Mouse (Mus musculus) intestine, embryonic 16.5 days (tissue): Measurements from ENCODE around the gene Tnrc6b. TPM values are rescaled to one million over a fixed set of nuclear protein-coding genes. Genes with fewer than 3 reads are reported as not detected.
"Not testable (repeated sequence)": the region's sequence is repeated elsewhere in the genome, so short reads cannot be mapped to it uniquely, and the experiment has no call there.

ENCODE experiments used
- ATAC-seq: fragments of 200-750 bp; cut with Nextera tagmentation; 2 replicates; pipeline ENCODE4 v1.8.0; 2017; ENCODE audit warnings: moderate TSS enrichment, moderate library complexity
- H3K27ac ChIP-seq: fragments of 300-500 bp; sonication (generic); 2 replicates; pipeline ENCODE4 v1.5.1; 2014; ENCODE audit warnings: mild to moderate bottlenecking, low read length
- H3K27me3 ChIP-seq: fragments of 300-500 bp; sonication (generic); replicated peaks from 2 replicates; pipeline ENCODE4 v1.6.1; 2014; ENCODE audit warnings: low read length, control low read depth, mixed read lengths; ENCODE audit not compliant: control insufficient read depth, insufficient read depth
- H3K36me3 ChIP-seq: fragments of 300-500 bp; sonication (generic); 2 replicates; pipeline ENCODE4 v1.6.1; 2014; ENCODE audit warnings: low read length, control low read depth; ENCODE audit not compliant: control insufficient read depth, insufficient read depth
- H3K4me1 ChIP-seq: fragments of 300-500 bp; sonication (generic); 2 replicates; pipeline ENCODE4 v1.6.1; 2014; ENCODE audit warnings: low read length, control low read depth, mixed read lengths; ENCODE audit not compliant: control insufficient read depth, insufficient read depth
- H3K4me2 ChIP-seq: fragments of 300-500 bp; sonication (generic); 2 replicates; pipeline ENCODE4 v1.6.1; 2014; ENCODE audit warnings: low read depth, low read length, control low read depth
- H3K4me3 ChIP-seq: fragments of 300-500 bp; sonication (generic); 2 replicates; pipeline ENCODE4 v1.5.1; 2014; ENCODE audit warnings: mild to moderate bottlenecking, low read length
- H3K9ac ChIP-seq: fragments of 300-500 bp; sonication (generic); 2 replicates; pipeline ENCODE4 v1.6.1; 2014; ENCODE audit warnings: low read depth, low read length
- H3K9me3 ChIP-seq: fragments of 300-500 bp; sonication (generic); 2 replicates; pipeline ENCODE4 v1.6.1; 2016; ENCODE audit warnings: low read length, control low read depth; ENCODE audit not compliant: control insufficient read depth
- WGBS: fragments of 180-500 bp; shearing (Covaris S2); extraction: QIAGEN DNeasy Blood & Tissue Kit; methylation state at CpG from one replicate; pipeline ENCODE4 v1.1.7; 2014; 5-methylcytosine and 5-hydroxymethylcytosine counted together
- polyA plus RNA-seq: library from polyadenylated mRNA; unstranded; fragments of >200 nt; fragmentation: Nextera tagmentation; extraction: Ambion mirVana; gene quantifications from 2 replicates; pipeline ENCODE4 v1.2.1, GENCODE M21; 2015

Gene Tnrc6b
- polyA plus RNA-seq, 1 experiment from 2014 or later, result 18.0 TPM

DNA sequence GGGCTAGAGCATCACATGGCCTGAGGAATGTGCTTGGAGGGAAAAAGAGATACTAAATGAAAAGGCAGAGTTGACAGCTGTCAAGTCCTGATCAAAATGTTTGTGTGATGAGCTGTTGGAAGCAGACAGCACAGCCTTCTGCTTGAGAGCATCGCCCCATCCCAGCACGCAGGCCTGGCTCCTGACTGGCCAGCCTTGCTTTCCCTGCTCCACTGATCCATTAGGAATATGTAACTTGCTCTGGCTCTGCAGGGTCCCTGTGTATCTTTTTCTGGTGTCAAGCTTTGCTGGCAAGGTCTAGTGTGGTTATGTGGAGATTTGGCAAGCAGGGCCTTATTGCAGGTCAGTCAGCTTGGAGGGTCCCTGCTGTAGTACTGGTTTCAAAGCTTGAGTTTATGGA is 148.3 kb downstream of the Tnrc6b start:
- Histone ChIP-seq H3K4me3 (no peak overlapping the region), H3K9me3 (no peaks in the 10 kb centered on the region), H3K27me3 (no peaks in the 10 kb centered on the region), H3K4me1 (peaks cover 5% of the 10 kb centered on the region; the same call in 1 of the 2 replicates), H3K27ac (no peak overlapping the region), H3K9ac (no peak overlapping the region), H3K36me3 (0 out of 2 replicates have a peak, but pooled peaks cover 2% of the 10 kb centered on the region), H3K4me2 (no peak overlapping the region)
- 94% methylated on average over 2 of the region's 2 CpGs for WGBS
- no peak for ATAC-seq

DNA sequence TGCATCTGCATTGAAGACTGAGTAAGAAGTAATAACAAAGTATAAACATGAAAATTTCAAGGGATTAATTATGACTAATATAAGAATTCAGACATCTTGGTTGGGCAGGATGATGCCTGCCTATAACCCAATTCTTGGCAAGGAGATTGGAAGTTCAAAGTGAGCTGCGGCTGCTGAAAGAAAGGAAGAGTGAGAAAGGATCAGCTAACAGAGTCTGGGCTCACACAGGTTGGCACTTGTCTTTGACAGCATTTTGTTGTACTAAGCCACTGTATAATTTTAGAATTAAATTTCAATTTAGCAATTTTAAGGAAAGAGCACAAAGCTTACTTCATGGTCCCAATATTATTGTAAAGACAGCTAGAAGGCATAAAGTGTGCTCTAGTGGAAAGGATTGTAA is 150.2 kb downstream of the Tnrc6b start:
- H3K4me3 ChIP-seq, result no peak overlapping the region
- H3K27me3 ChIP-seq, result no peaks in the 10 kb centered on the region
- 94% methylated on average over 1 of the region's 1 CpGs for WGBS
- no peak overlapping the region for H3K9ac ChIP-seq
- H3K9me3 ChIP-seq, result no peaks in the 10 kb centered on the region
- no peaks in the 10 kb centered on the region; the same call in 1 of the 2 replicates for H3K4me1 ChIP-seq
- no peak overlapping the region for H3K4me2 ChIP-seq
- H3K27ac ChIP-seq, result no peak overlapping the region
- 0 out of 2 replicates have a peak, but pooled peaks cover 2% of the 10 kb centered on the region for H3K36me3 ChIP-seq
- ATAC-seq, result no peak

DNA sequence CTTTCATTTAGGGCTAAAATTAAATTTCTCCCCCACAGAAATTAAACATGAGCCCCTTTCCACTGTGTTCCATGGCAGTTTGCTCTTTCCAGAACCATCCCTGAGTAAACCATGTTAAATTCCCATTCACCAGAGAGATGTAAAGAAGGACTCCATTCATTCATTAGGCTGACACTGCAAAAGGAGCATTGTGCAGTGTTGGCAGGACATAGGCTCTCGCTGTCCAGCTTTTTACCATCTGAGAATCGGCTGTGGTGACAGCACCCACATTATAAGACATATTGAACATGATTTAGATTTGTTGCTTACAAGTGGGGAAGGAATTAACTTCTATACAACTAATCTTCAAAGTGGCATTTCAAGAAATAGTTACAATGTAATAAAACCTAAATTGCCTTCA is 150.9 kb downstream of the Tnrc6b start:
- H3K4me3 ChIP-seq, result no peak overlapping the region
- WGBS, result 74% methylated on average over 2 of the region's 2 CpGs
- H3K36me3 ChIP-seq, result 0 out of 2 replicates have a peak, but pooled peaks cover 2% of the 10 kb centered on the region
- H3K4me1 ChIP-seq, result no peaks in the 10 kb centered on the region; the same call in 1 of the 2 replicates
- H3K9me3 ChIP-seq, result no peaks in the 10 kb centered on the region
- no peak for ATAC-seq
- no peak overlapping the region for H3K4me2 ChIP-seq
- no peaks in the 10 kb centered on the region for H3K27me3 ChIP-seq
- no peak overlapping the region for H3K9ac ChIP-seq
- no peak overlapping the region for H3K27ac ChIP-seq

DNA sequence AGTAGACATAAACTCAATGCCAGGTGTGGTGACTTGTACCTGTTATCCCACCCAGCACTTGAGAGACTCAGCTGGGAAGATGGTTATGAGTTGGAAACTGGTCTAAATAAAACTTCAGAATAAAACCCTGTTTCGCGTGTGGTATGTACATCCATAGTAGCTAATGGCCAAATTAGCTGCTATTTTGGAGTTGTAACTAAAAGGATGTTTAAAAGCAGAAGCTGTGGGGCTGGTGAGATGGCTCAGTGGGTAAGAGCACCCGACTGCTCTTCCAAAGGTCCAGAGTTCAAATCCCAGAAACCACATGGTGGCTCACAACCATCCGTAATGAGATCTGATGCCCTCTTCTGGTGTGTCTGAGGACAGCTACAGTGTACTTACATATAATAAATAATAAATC is 157.5 kb downstream of the Tnrc6b start:
- not testable (repeated sequence) for H3K27me3 ChIP-seq, H3K4me3 ChIP-seq, H3K9me3 ChIP-seq, H3K36me3 ChIP-seq, H3K27ac ChIP-seq, H3K9ac ChIP-seq, H3K4me2 ChIP-seq, H3K4me1 ChIP-seq, ATAC-seq
- WGBS, result 92% methylated on average over 4 of the region's 4 CpGs

DNA sequence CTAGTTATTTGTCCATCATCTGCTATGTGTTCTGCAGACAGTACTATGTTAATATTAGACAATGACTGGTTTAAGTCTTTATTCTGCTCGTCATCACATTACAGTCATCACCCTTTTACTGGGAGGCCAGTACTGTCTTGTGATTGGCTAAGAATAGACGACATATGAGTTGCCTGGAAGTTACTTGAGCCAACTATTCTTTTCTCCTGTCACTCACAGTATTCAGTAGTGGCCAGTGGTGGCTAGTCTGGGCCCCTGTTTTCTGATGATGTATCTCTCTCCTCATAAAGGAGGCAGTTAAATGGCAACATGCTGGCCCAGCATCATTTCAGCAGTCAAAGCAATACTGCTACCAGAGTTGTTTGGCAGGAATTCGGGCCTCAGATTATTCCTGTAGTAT is 163.6 kb downstream of the Tnrc6b start:
- 81% methylated on average over 3 of the region's 3 CpGs for WGBS
- Histone ChIP-seq H3K4me2 (no peak overlapping the region), H3K4me1 (no peaks in the 10 kb centered on the region), H3K9me3 (no peaks in the 10 kb centered on the region), H3K27ac (no peak overlapping the region), H3K27me3 (no peaks in the 10 kb centered on the region), H3K36me3 (no peaks in the 10 kb centered on the region), H3K9ac (no peak overlapping the region), H3K4me3 (no peak overlapping the region)
- no peak for ATAC-seq

DNA sequence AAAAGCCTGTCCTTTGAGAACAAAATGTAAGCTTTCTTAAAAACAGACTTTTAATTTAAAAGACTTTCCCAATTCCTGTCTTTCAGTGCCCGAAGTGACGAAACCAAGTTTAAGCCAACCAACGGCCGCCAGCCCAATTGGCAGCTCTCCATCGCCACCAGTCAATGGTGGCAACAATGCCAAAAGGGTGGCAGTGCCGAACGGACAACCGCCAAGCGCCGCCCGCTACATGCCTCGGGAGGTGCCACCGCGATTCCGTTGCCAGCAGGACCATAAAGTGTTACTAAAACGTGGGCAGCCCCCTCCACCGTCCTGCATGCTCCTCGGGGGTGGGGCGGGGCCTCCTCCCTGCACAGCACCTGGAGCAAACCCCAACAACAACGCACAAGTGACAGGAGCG is 165.1 kb downstream of the Tnrc6b start:
- Histone ChIP-seq H3K36me3 (peaks cover 3% of the 10 kb centered on the region), H3K9me3 (no peaks in the 10 kb centered on the region), H3K4me1 (no peaks in the 10 kb centered on the region), H3K4me2 (no peak overlapping the region), H3K27ac (no peak overlapping the region), H3K27me3 (no peaks in the 10 kb centered on the region), H3K9ac (no peak overlapping the region), H3K4me3 (no peak overlapping the region)
- no peak for ATAC-seq
- WGBS, result 82% methylated on average over 21 of the region's 21 CpGs

DNA sequence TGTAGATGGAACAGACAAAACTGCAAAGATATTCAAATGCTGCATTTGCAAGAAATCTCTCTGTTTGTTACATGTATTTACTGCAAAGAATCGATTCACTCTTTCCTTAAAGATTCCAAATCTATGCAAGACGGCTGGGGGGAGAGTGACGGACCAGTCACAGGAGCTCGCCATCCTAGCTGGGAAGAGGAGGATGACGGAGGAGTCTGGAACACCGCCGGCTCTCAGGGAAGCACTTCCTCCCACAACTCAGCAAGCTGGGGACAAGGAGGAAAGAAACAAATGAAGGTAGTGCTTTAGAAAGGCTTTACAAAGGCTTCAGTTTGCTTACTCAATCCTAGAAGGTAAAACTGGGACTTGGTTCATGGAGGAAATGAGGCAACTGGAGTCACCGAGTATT is 173.0 kb downstream of the Tnrc6b start:
- Histone ChIP-seq H3K27ac (no peak overlapping the region), H3K4me3 (no peak overlapping the region), H3K9ac (no peak overlapping the region), H3K36me3 (peaks cover 10% of the 10 kb centered on the region), H3K27me3 (no peaks in the 10 kb centered on the region), H3K4me2 (no peak overlapping the region), H3K9me3 (no peaks in the 10 kb centered on the region), H3K4me1 (no peaks in the 10 kb centered on the region)
- WGBS, result 87% methylated on average over 8 of the region's 8 CpGs
- ATAC-seq, result no peak

DNA sequence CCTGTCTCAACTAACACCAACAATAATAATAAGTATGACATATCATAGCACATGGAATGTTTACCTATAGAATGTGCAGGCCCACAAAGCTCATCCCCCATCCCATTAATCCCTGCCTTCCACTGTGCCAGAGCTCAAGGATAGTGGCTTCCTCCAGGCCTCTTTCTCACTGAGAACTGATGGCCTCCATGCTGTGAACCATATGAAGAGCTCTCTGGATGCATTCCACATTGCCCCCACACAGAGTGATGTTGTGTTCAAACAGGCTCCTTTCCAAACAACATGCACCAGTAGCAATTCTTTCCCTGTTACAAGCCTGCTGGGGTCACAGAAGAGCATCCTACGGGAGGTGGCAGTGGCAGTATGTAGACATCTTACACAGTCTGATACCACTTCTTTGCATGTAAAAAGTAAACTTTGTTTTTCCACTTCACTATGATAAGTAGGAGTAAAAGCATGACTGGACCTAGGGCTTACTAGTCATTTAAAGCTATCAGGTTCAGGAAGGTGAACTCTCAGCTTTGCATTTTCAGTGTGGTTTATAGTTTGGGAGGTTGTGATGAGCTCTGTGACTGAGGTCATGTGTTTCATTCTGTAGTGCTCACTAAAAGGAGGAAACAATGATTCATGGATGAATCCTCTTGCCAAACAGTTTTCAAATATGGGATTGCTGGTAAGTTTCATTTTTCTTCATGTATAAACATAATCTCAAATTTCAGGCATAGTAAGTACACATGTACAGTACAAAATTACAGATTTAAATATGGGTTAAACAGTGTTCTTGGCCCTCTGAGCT is 175.4 kb downstream of the Tnrc6b start:
- Histone ChIP-seq H3K4me2 (no peak overlapping the region), H3K9me3 (no peaks in the 10 kb centered on the region), H3K4me1 (no peaks in the 10 kb centered on the region), H3K27ac (no peak overlapping the region), H3K27me3 (no peaks in the 10 kb centered on the region), H3K4me3 (no peak overlapping the region), H3K9ac (no peak overlapping the region), H3K36me3 (peaks cover 10% of the 10 kb centered on the region)
- 75% methylated on average over 1 of the region's 1 CpGs for WGBS
- ATAC-seq, result no peak

DNA sequence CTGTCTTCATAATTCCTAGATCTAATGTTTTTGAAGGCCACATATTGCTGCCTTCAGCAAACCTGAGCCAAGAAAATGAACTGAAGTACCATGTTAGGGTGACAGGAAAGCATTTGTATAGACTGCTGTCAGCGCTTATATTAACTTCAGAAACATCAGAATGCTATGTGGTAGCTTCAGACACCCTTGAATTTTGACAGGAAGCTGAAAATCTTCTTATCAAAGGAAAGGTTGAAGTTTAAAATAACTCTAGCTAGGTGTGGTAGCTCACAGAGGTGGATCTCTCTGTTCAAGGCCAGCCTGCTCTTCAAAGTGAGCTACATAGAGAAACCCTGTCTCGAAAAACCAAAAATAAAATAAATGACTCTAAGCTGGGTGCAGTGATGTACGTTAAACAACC is 181.2 kb downstream of the Tnrc6b start:
- WGBS, result 88% methylated on average over 3 of the region's 3 CpGs
- no peak for ATAC-seq
- Histone ChIP-seq H3K27ac (no peak overlapping the region), H3K4me3 (no peak overlapping the region), H3K9ac (no peak overlapping the region), H3K4me1 (no peaks in the 10 kb centered on the region), H3K36me3 (peaks cover 17% of the 10 kb centered on the region), H3K4me2 (no peak overlapping the region), H3K9me3 (no peaks in the 10 kb centered on the region), H3K27me3 (no peaks in the 10 kb centered on the region)

DNA sequence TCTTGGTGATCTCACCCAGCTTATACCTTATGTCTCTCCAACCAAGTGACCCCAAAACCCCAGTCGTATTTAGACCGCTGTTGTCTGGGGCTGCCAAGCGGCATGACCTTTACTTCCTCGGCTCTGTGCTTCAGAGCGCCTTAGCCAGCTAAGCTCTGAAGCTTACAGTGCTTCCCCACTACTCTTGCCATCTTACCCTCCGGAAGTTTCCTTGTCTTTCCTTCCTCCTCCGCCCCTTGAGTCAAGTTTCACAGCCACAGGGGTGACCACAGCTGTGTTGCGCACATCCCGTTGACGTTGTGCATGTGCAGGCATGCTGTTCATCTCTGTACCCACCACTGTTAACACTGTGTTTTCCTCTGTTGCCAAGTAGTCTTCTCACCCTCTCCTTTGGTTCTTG is 185.6 kb downstream of the Tnrc6b start:
- Histone ChIP-seq H3K27me3 (no peaks in the 10 kb centered on the region), H3K4me3 (no peak overlapping the region), H3K4me2 (no peak overlapping the region), H3K9ac (no peak overlapping the region), H3K27ac (no peak overlapping the region), H3K4me1 (no peaks in the 10 kb centered on the region), H3K36me3 (peaks cover 11% of the 10 kb centered on the region), H3K9me3 (no peaks in the 10 kb centered on the region)
- ATAC-seq, result no peak
- 89% methylated on average over 10 of the region's 10 CpGs for WGBS
